Comparison of ENCODE assay signal across 22 mouse cellular contexts in the genomic region with DNA sequence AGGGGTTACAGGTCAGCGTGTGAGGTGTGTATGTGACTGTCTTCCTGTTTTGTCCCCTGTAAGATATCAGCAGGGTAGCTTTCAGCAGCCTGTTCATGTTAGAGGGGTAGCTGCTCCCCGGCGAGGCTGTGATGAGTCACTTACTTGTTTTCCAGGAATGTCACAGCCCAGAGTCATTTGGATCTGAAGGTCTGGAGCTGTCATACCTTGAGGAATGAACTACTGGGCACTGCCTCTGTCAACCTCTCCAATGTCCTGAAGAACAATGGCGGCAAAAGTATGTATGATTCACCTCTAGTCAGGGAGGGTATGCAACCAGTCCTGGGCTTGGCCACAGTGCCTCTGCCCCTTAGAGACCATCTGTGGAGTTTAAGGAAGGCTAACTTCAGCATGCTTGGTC. TPM values are rescaled to one million over a fixed set of nuclear protein-coding genes. Genes with fewer than 3 reads are reported as not detected.
DNase-seq lines count a peak whose midpoint lies in the region; ATAC-seq lines count a peak whose summit lies in the region.
"Had no signal": no experiment of that assay in that cellular context is flagged by ENCODE, and none has a peak within 500 bp of the region (broad histone marks: within the 10 kb centered on the region; RNA-seq: fewer than 3 reads in every experiment).

No protein-coding gene starts in this region.

- no peak for ATAC-seq in hindbrain, embryonic 16.5 days
- no peak for ATAC-seq in limb, embryonic 12.5 days (ENCODE audit: insufficient number of reproducible peaks, insufficient read depth, low FRiP score, low TSS enrichment, low read depth)
- ATAC-seq: liver, postnatal 0 days had no signal

- no peaks in the 10 kb centered on the region for H3K27me3 ChIP-seq in hindbrain, embryonic 10.5 days (ENCODE audit: insufficient read depth, poor library complexity, severe bottlenecking)
- H3K27me3 ChIP-seq in hindbrain, embryonic 16.5 days (replicated peaks; ENCODE audit: control insufficient read depth, insufficient read depth, low read length), result no peaks in the 10 kb centered on the region
- no peaks in the 10 kb centered on the region for H3K27me3 ChIP-seq in limb, embryonic 12.5 days
- H3K27me3 ChIP-seq: CH12.LX; heart, embryonic 12.5 days; hindbrain, embryonic 15.5 days; midbrain, embryonic 12.5 days had no signal

- DNase-seq in hindbrain, embryonic 10.5 days (ENCODE audit: low spot score), result no peak
- peak; percentile 65 for DNase-seq in Muller cell, postnatal 12 days (ENCODE audit: inconsistent ontology term)
- DNase-seq in R1 (ENCODE audit: low read depth, low spot score), result peak; percentile 31
- no peak for DNase-seq in cerebellum, adult 9-11 months
- DNase-seq in frontal cortex, postnatal 10 days (ENCODE audit: low spot score in 2 of 2), result no peak
- DNase-seq: cerebellum, postnatal 10 days; embryo, embryonic 11 days; gastrocnemius, postnatal 25 days; kidney, adult 11 months; kidney, postnatal 25 days; left cerebral cortex, postnatal 4 days; liver, postnatal 0 days; lung, postnatal 4 days; right cerebral cortex, postnatal 25 days; thymus, adult 2 months had no signal

- no peak overlapping the region for H3K9ac ChIP-seq in hindbrain, embryonic 16.5 days (ENCODE audit: low read depth, low read length)
- H3K9ac ChIP-seq in limb, embryonic 12.5 days (replicated peaks), result no peak overlapping the region
- H3K9ac ChIP-seq: heart, embryonic 12.5 days; hindbrain, embryonic 15.5 days; liver, postnatal 0 days; midbrain, embryonic 12.5 days had no signal

- H3K4me3 ChIP-seq in hindbrain, embryonic 10.5 days, result no peak overlapping the region
- no peak overlapping the region for H3K4me3 ChIP-seq in hindbrain, embryonic 16.5 days (ENCODE audit: low read length)
- no peak overlapping the region for H3K4me3 ChIP-seq in limb, embryonic 12.5 days (replicated peaks)
- H3K4me3 ChIP-seq: heart, embryonic 12.5 days; hindbrain, embryonic 15.5 days; midbrain, embryonic 12.5 days; myocyte had no signal

- peaks cover 77% of the 10 kb centered on the region for H3K36me3 ChIP-seq in hindbrain, embryonic 10.5 days
- H3K36me3 ChIP-seq in hindbrain, embryonic 16.5 days (ENCODE audit: control insufficient read depth, insufficient read depth, low read length), result peaks cover 27% of the 10 kb centered on the region
- peaks cover 59% of the 10 kb centered on the region for H3K36me3 ChIP-seq in limb, embryonic 12.5 days

- H3K4me2 ChIP-seq in hindbrain, embryonic 16.5 days (ENCODE audit: low read length), result no peak overlapping the region
- H3K4me2 ChIP-seq in limb, embryonic 12.5 days, result no peak overlapping the region
- H3K4me2 ChIP-seq: heart, embryonic 12.5 days; hindbrain, embryonic 15.5 days; midbrain, embryonic 12.5 days had no signal

- 81% methylated on average over 4 of the region's 4 CpGs for WGBS in hindbrain, embryonic 10.5 days
- 88% methylated on average over 4 of the region's 4 CpGs for WGBS in hindbrain, embryonic 16.5 days
- 85% methylated on average over 4 of the region's 4 CpGs for WGBS in limb, embryonic 12.5 days

- H3K4me1 ChIP-seq in hindbrain, embryonic 10.5 days (replicated peaks), result no peaks in the 10 kb centered on the region
- H3K4me1 ChIP-seq in hindbrain, embryonic 16.5 days (ENCODE audit: control insufficient read depth, insufficient read depth, low read depth, low read length), result no peaks in the 10 kb centered on the region
- H3K4me1 ChIP-seq in limb, embryonic 12.5 days (replicated peaks), result peaks cover 13% of the 10 kb centered on the region; the same call in 1 of the 2 replicates
- H3K4me1 ChIP-seq: hindbrain, embryonic 15.5 days; midbrain, embryonic 12.5 days had no signal

- peak overlapping the region; percentile 16 for H3K27ac ChIP-seq in hindbrain, embryonic 10.5 days
- no peak overlapping the region for H3K27ac ChIP-seq in hindbrain, embryonic 16.5 days (ENCODE audit: low read depth, low read length)
- peak overlapping the region; percentile 81 for H3K27ac ChIP-seq in limb, embryonic 12.5 days
- H3K27ac ChIP-seq: hindbrain, embryonic 15.5 days; midbrain, embryonic 12.5 days had no signal

- H3K9me3 ChIP-seq in hindbrain, embryonic 10.5 days, result no peaks in the 10 kb centered on the region
- H3K9me3 ChIP-seq in hindbrain, embryonic 16.5 days (ENCODE audit: control insufficient read depth, low read length), result no peaks in the 10 kb centered on the region
- no peaks in the 10 kb centered on the region for H3K9me3 ChIP-seq in limb, embryonic 12.5 days
- H3K9me3 ChIP-seq: heart, embryonic 12.5 days; hindbrain, embryonic 15.5 days; midbrain, embryonic 12.5 days had no signal

RNA-seq across cellular contexts. Expression of a gene that starts 21.6 kb away (rescaled TPM):
- 61.7 and 64.6 TPM in 2 replicates for polyA plus RNA-seq in hindbrain, embryonic 10.5 days (2016; fragmentation: Nextera tagmentation; extraction: Ambion mirVana)
- 32.6 and 39.5 TPM in 2 replicates for polyA plus RNA-seq in hindbrain, embryonic 16.5 days (2015; fragmentation: Nextera tagmentation; extraction: Ambion mirVana)
- 277 and 286 TPM in 2 replicates for polyA plus RNA-seq in limb, embryonic 12.5 days (2016; fragmentation: Nextera tagmentation; extraction: Ambion mirVana)

RNA-seq across cellular contexts. Expression of a gene that starts 32.9 kb away (rescaled TPM):
- 91.8 and 92.7 TPM in 2 replicates for polyA plus RNA-seq in hindbrain, embryonic 10.5 days (2016; fragmentation: Nextera tagmentation; extraction: Ambion mirVana)
- polyA plus RNA-seq in hindbrain, embryonic 16.5 days (2015; fragmentation: Nextera tagmentation; extraction: Ambion mirVana), result 64.2 and 65.2 TPM in 2 replicates
- polyA plus RNA-seq in limb, embryonic 12.5 days (2016; fragmentation: Nextera tagmentation; extraction: Ambion mirVana), result 102 and 103 TPM in 2 replicates

RNA-seq across cellular contexts. Expression of a gene that starts 54.7 kb away (rescaled TPM):
- 4.5 and 5.5 TPM in 2 replicates for polyA plus RNA-seq in hindbrain, embryonic 10.5 days (2016; fragmentation: Nextera tagmentation; extraction: Ambion mirVana)
- 13.3 and 15.1 TPM in 2 replicates for polyA plus RNA-seq in hindbrain, embryonic 16.5 days (2015; fragmentation: Nextera tagmentation; extraction: Ambion mirVana)
- polyA plus RNA-seq in limb, embryonic 12.5 days (2016; fragmentation: Nextera tagmentation; extraction: Ambion mirVana), result 16.7 and 19.6 TPM in 2 replicates

Comparison
In these comparisons a context has a peak if more than half of its experiments do, and no peak if none do; other contexts are left out.
1. DNase-seq: peak in Muller cell, postnatal 12 days (single experiment) and R1 (single experiment); none in hindbrain, embryonic 10.5 days (single experiment), cerebellum, adult 9-11 months (single experiment) and frontal cortex, postnatal 10 days (0 of 2).